Mouse (Mus musculus) hindbrain, embryonic 11.5 days (tissue): ENCODE measurements around the gene Mast4. TPM values are rescaled to one million over a fixed set of nuclear protein-coding genes. Genes with fewer than 3 reads are reported as not detected.

Source experiments
- ATAC-seq: fragments of 200-750 bp; cut with Nextera tagmentation; 2 replicates; pipeline ENCODE4 v1.8.0; 2017; ENCODE audit warnings: mild to moderate bottlenecking, moderate TSS enrichment, moderate library complexity; ENCODE audit not compliant: low FRiP score
- DNase-seq: peaks from one replicate; pipeline ENCODE4 v3.0.0-alpha.2; 2015; ENCODE audit warnings: low spot score
- H3K27ac ChIP-seq: fragments of 300-500 bp; sonication (generic); 2 replicates; pipeline ENCODE4 v1.5.1; 2014; ENCODE audit warnings: mild to moderate bottlenecking, low read depth, low read length
- H3K27me3 ChIP-seq: fragments of 300-500 bp; sonication (generic); 2 replicates; pipeline ENCODE4 v1.6.1; 2014; ENCODE audit warnings: mild to moderate bottlenecking, low read length, moderate library complexity, mixed read lengths; ENCODE audit not compliant: control insufficient read depth, insufficient read depth
- H3K36me3 ChIP-seq: fragments of 300-500 bp; sonication (generic); 2 replicates; pipeline ENCODE4 v1.6.1; 2014; ENCODE audit warnings: mild to moderate bottlenecking, low read length, moderate library complexity, mixed read lengths; ENCODE audit not compliant: control insufficient read depth, insufficient read depth
- H3K4me1 ChIP-seq: fragments of 300-500 bp; sonication (generic); replicated peaks from 2 replicates; pipeline ENCODE4 v1.6.1; 2014; ENCODE audit warnings: low read length, mixed read lengths; ENCODE audit not compliant: control insufficient read depth, insufficient read depth
- H3K4me2 ChIP-seq: fragments of 300-500 bp; sonication (generic); replicated peaks from 2 replicates; pipeline ENCODE4 v1.6.1; 2014; ENCODE audit warnings: mild to moderate bottlenecking, low read depth, low read length
- H3K4me3 ChIP-seq: fragments of 300-500 bp; sonication (generic); 2 replicates; pipeline ENCODE4 v1.5.1; 2014; ENCODE audit warnings: low read depth, low read length
- H3K9ac ChIP-seq: fragments of 300-500 bp; sonication (generic); 2 replicates; pipeline ENCODE4 v1.6.1; 2014; ENCODE audit warnings: low read depth, low read length
- H3K9me3 ChIP-seq: fragments of 300-500 bp; sonication (generic); 2 replicates; pipeline ENCODE4 v1.6.1; 2016; ENCODE audit warnings: low read length; ENCODE audit not compliant: control insufficient read depth
- WGBS: fragments of 180-500 bp; shearing (Covaris S2); extraction: QIAGEN DNeasy Blood & Tissue Kit; methylation state at CpG from one replicate; pipeline ENCODE4 v1.1.7; 2014; 5-methylcytosine and 5-hydroxymethylcytosine counted together
- polyA plus RNA-seq: library from polyadenylated mRNA; unstranded; fragments of >200 nt; fragmentation: Nextera tagmentation; extraction: Ambion mirVana; gene quantifications from 2 replicates; pipeline ENCODE4 v1.2.1, GENCODE M21; 2014

The Mast4 gene
- polyA plus RNA-seq, 1 experiment from 2014 or later: 26.9 TPM

GRCm38 (mm10) chr13:102936233-102936632 lies 398.1 kb downstream of the Mast4 start:
- Histone ChIP-seq H3K4me2 (no peak overlapping the region), H3K4me1 (no peaks in the 10 kb centered on the region), H3K27ac (no peak overlapping the region), H3K9me3 (no peaks in the 10 kb centered on the region), H3K9ac (no peak overlapping the region), H3K4me3 (no peak overlapping the region), H3K27me3 (no peaks in the 10 kb centered on the region), H3K36me3 (no peaks in the 10 kb centered on the region)
- DNase-seq (no peak), ATAC-seq (no peak)
- WGBS: 97% methylated on average over 2 of the region's 2 CpGs

GRCm38 (mm10) chr13:102935788-102936187 lies 398.5 kb downstream of the Mast4 start:
- Histone ChIP-seq H3K9ac (no peak overlapping the region), H3K27me3 (no peaks in the 10 kb centered on the region), H3K9me3 (no peaks in the 10 kb centered on the region), H3K4me1 (no peaks in the 10 kb centered on the region), H3K4me3 (no peak overlapping the region), H3K27ac (no peak overlapping the region), H3K4me2 (no peak overlapping the region), H3K36me3 (no peaks in the 10 kb centered on the region)
- DNase-seq (no peak), ATAC-seq (no peak)
- 87% methylated on average over 3 of the region's 3 CpGs for WGBS

DNA sequence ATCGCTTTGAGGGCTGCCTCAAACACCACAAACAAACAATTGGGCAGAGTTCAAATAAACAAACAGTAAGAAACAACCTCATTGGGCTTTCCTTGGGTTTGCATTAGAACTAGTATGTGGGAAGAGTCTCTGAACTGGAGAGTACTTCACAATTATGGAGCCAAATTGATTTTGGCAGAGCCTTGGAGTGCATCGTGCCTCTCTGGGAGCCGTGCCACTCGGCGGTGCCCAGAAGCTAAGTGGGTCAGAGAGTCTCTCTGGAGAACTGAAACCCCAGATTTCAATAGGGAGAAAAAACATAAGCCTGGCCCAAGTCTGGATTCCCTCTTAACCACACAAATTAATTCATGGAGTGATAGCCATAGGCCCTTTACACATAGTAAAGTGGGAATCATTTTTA lies 400.6 kb downstream of the Mast4 start:
- Histone ChIP-seq H3K27ac (no peak overlapping the region), H3K9me3 (no peaks in the 10 kb centered on the region), H3K36me3 (no peaks in the 10 kb centered on the region), H3K27me3 (no peaks in the 10 kb centered on the region), H3K4me2 (no peak overlapping the region), H3K4me3 (no peak overlapping the region), H3K4me1 (no peaks in the 10 kb centered on the region), H3K9ac (no peak overlapping the region)
- 87% methylated on average over 5 of the region's 5 CpGs for WGBS
- DNase-seq: no peak
- no peak for ATAC-seq

GRCm38 (mm10) chr13:102932434-102932833 lies 401.9 kb downstream of the Mast4 start:
- no peaks in the 10 kb centered on the region for H3K4me1 ChIP-seq

DNA sequence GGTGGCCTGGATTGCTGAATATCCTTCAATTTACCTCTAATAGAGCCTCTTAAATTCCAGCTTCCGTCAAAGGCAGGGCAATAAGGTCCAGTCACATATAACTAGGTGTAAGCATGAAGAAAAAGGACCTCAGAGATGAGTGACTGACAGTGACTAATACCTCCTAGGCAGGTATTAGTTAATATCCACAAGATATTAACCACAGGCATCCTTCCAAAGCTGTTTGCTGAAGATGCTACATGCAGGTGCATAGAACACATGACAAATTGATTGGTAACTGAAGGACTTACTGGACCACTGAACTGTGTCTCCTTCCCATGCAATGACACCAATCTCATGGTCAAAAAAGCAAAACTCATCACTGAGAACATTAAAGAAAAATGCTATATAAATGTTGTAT lies 402.3 kb downstream of the Mast4 start:
- ATAC-seq (no peak), DNase-seq (no peak)
- Histone ChIP-seq H3K9me3 (no peaks in the 10 kb centered on the region), H3K36me3 (no peaks in the 10 kb centered on the region), H3K4me2 (no peak overlapping the region), H3K27me3 (no peaks in the 10 kb centered on the region), H3K9ac (no peak overlapping the region), H3K4me3 (no peak overlapping the region), H3K27ac (no peak overlapping the region), H3K4me1 (no peaks in the 10 kb centered on the region)
- WGBS: 90% methylated on average over 1 of the region's 1 CpGs

More at GRCm38 (mm10) chr13:102932434-102932833, 401.9 kb downstream of the Mast4 start:
- DNase-seq (no peak), ATAC-seq (no peak)
- no peak overlapping the region for H3K9ac ChIP-seq
- H3K4me3 ChIP-seq: no peak overlapping the region
- H3K9me3 ChIP-seq: no peaks in the 10 kb centered on the region
- H3K27me3 ChIP-seq: no peaks in the 10 kb centered on the region
- H3K27ac ChIP-seq: no peak overlapping the region
- WGBS: 87% methylated on average over 9 of the region's 9 CpGs
- H3K4me2 ChIP-seq: no peak overlapping the region
- H3K36me3 ChIP-seq: no peaks in the 10 kb centered on the region

- ATAC-seq (no peak), DNase-seq (no peak)
- no peak overlapping the region for H3K4me3 ChIP-seq
- no peak overlapping the region for H3K27ac ChIP-seq
- H3K4me2 ChIP-seq: no peak overlapping the region
- no peaks in the 10 kb centered on the region for H3K4me1 ChIP-seq
- WGBS: 83% methylated on average over 7 of the region's 7 CpGs
- H3K9me3 ChIP-seq: no peaks in the 10 kb centered on the region
- H3K36me3 ChIP-seq: no peaks in the 10 kb centered on the region
- H3K9ac ChIP-seq: no peak overlapping the region
- H3K27me3 ChIP-seq: no peaks in the 10 kb centered on the region
Measured at GRCm38 (mm10) chr13:102925844-102926598, 408.3 kb downstream of the Mast4 start.

DNA sequence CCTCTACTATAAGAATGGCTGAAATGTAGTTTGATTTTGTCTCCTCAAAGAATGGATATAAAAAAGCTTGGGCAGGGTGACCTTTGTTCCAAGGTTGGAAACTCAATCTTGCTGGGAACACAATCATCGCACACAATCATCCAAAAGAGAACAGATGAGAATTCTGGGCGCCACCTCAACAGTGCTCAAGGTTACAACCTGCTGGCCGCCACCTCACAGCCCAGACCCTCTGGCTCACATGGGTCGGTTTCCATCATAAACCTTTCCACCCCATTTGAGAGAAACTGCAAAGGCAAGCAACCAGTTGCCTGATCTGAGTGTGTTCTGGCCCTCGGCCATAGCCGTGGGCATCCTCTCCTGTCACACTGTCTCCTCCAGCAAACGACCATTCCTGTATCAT lies 414.6 kb downstream of the Mast4 start:
- no peak overlapping the region for H3K4me3 ChIP-seq
- H3K36me3 ChIP-seq: no peaks in the 10 kb centered on the region
- no peaks in the 10 kb centered on the region for H3K27me3 ChIP-seq
- 92% methylated on average over 7 of the region's 7 CpGs for WGBS
- ATAC-seq (no peak), DNase-seq (no peak)
- H3K9ac ChIP-seq: no peak overlapping the region
- H3K27ac ChIP-seq: no peak overlapping the region
- H3K9me3 ChIP-seq: no peaks in the 10 kb centered on the region
- H3K4me2 ChIP-seq: no peak overlapping the region
- H3K4me1 ChIP-seq: no peaks in the 10 kb centered on the region

DNA sequence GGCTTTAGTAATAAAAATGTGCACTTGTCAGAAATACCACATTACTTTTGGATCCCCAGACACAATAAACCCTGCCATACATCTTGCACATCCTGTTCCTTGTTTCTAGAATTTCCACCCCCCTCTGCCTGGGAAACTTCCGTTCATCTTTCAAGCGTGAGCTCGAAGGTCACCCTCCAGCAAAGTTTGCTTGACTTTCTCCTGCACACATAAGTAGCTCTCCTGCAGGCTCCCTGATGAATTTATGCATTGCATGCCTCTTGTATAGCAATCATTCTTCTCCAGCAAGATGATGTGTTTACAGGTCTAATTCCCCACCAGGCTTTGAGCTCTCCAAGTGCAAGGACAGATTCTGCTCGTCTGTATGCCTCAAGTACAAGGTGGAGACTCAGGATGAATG lies 415.7 kb downstream of the Mast4 start:
- WGBS: 49% methylated on average over 4 of the region's 4 CpGs
- no peak overlapping the region for H3K9ac ChIP-seq
- H3K4me1 ChIP-seq: no peaks in the 10 kb centered on the region
- no peak overlapping the region for H3K27ac ChIP-seq
- no peak overlapping the region for H3K4me2 ChIP-seq
- ATAC-seq (no peak), DNase-seq (no peak)
- H3K27me3 ChIP-seq: no peaks in the 10 kb centered on the region
- no peak overlapping the region for H3K4me3 ChIP-seq
- H3K9me3 ChIP-seq: no peaks in the 10 kb centered on the region
- H3K36me3 ChIP-seq: no peaks in the 10 kb centered on the region

- no peaks in the 10 kb centered on the region for H3K36me3 ChIP-seq
- no peaks in the 10 kb centered on the region for H3K9me3 ChIP-seq
- H3K4me2 ChIP-seq: no peak overlapping the region
- ATAC-seq (no peak), DNase-seq (no peak)
- H3K9ac ChIP-seq: no peak overlapping the region
- no peak overlapping the region for H3K4me3 ChIP-seq
- no peak overlapping the region for H3K27ac ChIP-seq
- 76% methylated on average over 1 of the region's 1 CpGs for WGBS
- no peaks in the 10 kb centered on the region for H3K27me3 ChIP-seq
- H3K4me1 ChIP-seq: no peaks in the 10 kb centered on the region
Measured at GRCm38 (mm10) chr13:102915341-102915740, 419.0 kb downstream of the Mast4 start.
